Mouse (Mus musculus) erythroblast, embryonic 14.5 days (primary cell): ENCODE results near the gene Kdelr1.

Source experiments
- GATA1 ChIP-seq: IDR thresholded peaks from 2 replicates; pipeline ENCODE4 v1.6.1; 2012; ENCODE audit warnings: low read length, inconsistent platforms, mixed read lengths
- TAL1 ChIP-seq: IDR thresholded peaks from 3 replicates; pipeline ENCODE4 v1.6.1; 2012; ENCODE audit warnings: low read length, inconsistent platforms, mixed read lengths

GRCm38 (mm10) chr7:45830427-45831127, 42.0 kb upstream of the Kdelr1 start, which contains the start of gene Grwd1:
- TF ChIP-seq GATA1, result no peak
- no peak for TF ChIP-seq TAL1
